Mouse (Mus musculus): ENCODE data around the gene Hes2.

- TF ChIP-seq EP300 (IDR thresholded peaks at IDR 0.05; ENCODE audit: low read depth) (no peak), CTCF (IDR thresholded peaks at IDR 0.05; ENCODE audit: low read depth) (peak; percentile 91)
These were observed 18.2 kb upstream of the Hes2 start for GRCm38 (mm10) chr4:152140441-152140840.
